Mouse (Mus musculus): ENCODE results near the gene Pcgf1. TPM values are rescaled to one million over a fixed set of nuclear protein-coding genes. Genes with fewer than 3 reads are reported as not detected.

Pcgf1 gene
- polyA plus RNA-seq, 1 experiment from 2014 or later = 42.2 TPM

DNA sequence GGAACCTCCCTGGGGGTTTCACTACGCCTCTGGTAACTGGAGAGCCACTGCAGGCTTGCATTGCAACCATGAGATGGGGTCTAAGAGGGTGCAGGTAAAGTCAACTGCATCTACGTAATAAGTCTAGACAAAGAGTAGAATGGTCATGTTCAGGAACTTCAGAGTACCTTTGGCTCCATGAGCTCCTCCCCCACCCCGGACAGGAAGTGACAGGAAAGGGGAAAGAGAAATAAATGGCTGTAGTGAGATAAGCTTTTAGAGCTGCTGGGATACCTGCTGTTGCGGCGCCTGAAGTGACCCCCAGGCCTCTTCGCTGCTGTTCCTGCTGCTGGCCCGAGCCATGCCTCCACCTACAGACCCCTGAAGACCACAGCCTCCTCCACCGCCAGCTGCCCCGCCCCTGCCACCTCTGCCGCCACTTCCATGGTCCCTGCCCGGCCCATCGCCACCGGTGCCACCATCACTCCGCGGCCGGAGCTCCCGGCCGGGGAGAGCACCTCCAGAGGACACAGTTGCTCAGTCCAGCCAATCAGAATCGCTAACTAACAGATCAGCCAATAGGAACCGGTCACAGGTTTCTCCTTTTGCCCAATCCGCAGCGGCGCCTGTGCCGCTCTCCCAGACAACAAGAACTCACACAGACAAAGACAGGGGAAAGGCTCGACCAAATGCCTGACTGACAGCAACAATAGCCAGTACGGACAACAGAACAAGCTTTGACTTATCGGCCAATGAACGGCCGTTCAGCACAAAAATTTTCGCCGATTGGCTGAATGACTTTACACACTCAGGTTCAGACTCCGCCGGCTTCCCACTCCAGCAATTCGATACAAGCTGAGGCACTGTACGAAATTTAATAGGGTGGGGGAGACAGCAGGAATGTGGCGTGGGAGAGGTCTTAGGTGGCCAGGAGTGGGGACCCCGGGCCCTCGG is 43.5 kb downstream of the Pcgf1 start, which contains the start of gene Wbp1:
Wbp1 (minus strand) TSS at position 630 of the 933 bp plus-strand sequence.
- H3K27ac ChIP-seq (replicated peaks) = peak within 1 kb of the TSS; percentile 99
- no peaks in the 10 kb centered on the region for H3K27me3 ChIP-seq
- peaks cover 30% of the 10 kb centered on the region for H3K36me3 ChIP-seq
- no peaks in the 10 kb centered on the region for H3K9me3 ChIP-seq
- peak; percentile 94 for ATAC-seq (ENCODE audit: low FRiP score, low read depth)
- under 1% methylated on average over 36 of the region's 38 CpGs for WGBS
- peak within 1 kb of the TSS; percentile 96 for H3K4me2 ChIP-seq (replicated peaks)
- peak within 1 kb of the TSS; percentile 95 for H3K9ac ChIP-seq (replicated peaks)
- peak within 1 kb of the TSS; percentile 84 for H3K4me3 ChIP-seq
- peaks cover 71% of the 10 kb centered on the region for H3K4me1 ChIP-seq

DNA sequence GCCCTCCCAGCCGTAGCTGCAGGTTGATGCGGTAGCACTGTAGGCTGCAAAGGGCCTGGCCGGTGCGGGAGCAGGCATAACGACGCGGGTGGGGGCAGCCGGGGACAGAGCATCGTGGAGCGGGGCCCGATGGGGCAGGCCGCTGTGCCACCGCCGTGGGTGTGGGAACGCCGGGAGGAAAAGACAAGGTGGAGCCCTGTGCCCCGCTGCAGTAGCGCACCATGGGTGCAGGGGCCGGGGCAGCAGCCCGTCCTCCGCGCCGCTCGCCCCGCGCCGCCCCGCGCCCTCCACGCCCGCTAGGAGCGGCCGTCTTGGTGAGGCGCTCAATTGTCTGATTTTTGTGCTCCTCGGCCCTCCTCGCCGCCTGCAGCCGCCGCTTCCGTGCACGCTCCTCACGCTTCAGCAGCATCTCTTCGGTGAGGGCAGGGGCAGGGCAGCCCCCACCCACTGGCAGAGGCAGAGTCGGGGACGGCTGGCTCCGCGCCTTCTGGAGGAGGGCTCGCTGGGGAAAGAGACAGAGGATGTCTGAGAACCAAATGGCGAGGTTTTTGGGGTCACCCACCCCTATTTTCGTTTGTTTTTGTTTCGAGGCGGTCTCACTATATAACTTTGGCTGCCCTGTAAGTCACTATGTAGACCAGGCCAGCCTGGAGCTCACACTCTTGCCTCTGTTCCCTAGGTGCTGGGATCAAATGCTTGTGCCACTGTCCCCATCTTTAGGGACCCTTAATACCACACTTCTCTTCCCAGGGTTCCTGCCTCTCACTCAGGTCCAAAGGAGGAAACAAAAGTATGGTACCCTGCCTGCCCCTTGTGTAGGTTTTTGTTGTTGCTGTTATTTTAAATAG is 44.4 kb downstream of the Pcgf1 start:
- WGBS = under 1% methylated on average over 47 of the region's 52 CpGs
- ATAC-seq (ENCODE audit: low FRiP score, low read depth) = peak; percentile 1

DNA sequence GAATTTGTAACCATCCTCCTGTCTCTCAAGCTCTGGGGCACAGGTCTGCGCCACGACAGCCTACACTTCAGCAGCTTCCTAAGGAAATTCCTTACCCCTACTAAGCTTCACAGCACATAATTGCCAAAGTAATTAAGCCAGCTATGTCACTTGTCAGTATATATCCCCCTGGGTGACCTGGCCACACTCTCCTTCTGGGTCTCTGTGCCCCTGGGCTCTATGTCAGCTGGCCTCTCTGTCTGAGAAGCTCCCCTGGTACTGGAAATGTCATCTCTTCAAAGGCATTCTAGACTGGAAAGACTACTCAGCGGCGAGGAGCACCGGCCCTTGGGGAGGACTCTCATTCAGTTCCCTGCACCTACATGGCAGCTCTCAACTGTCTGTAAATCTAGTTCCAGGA is 45.3 kb downstream of the Pcgf1 start:
- no peaks in the 10 kb centered on the region for H3K9me3 ChIP-seq
- ATAC-seq (ENCODE audit: low FRiP score, low read depth) = no peak
- H3K4me2 ChIP-seq (replicated peaks) = peak overlapping the region; percentile 96
- no peak overlapping the region for H3K27ac ChIP-seq (replicated peaks)
- 82% methylated on average over 5 of the region's 5 CpGs for WGBS
- peaks cover 57% of the 10 kb centered on the region for H3K4me1 ChIP-seq
- H3K4me3 ChIP-seq = peak overlapping the region; percentile 84; the same call in 1 of the 2 replicates
- no peaks in the 10 kb centered on the region for H3K27me3 ChIP-seq
- peaks cover 19% of the 10 kb centered on the region for H3K36me3 ChIP-seq
- H3K9ac ChIP-seq (replicated peaks) = peak overlapping the region; percentile 95; the same call in 1 of the 2 replicates

More for the DNA sequence above, 44.4 kb downstream of the Pcgf1 start:
- Histone ChIP-seq H3K4me1 (peaks cover 62% of the 10 kb centered on the region), H3K4me2 (replicated peaks) (peak overlapping the region; percentile 96), H3K9ac (replicated peaks) (peak overlapping the region; percentile 95), H3K27ac (replicated peaks) (peak overlapping the region; percentile 99), H3K4me3 (peak overlapping the region; percentile 84), H3K36me3 (peaks cover 27% of the 10 kb centered on the region), H3K27me3 (no peaks in the 10 kb centered on the region), H3K9me3 (no peaks in the 10 kb centered on the region)

DNA sequence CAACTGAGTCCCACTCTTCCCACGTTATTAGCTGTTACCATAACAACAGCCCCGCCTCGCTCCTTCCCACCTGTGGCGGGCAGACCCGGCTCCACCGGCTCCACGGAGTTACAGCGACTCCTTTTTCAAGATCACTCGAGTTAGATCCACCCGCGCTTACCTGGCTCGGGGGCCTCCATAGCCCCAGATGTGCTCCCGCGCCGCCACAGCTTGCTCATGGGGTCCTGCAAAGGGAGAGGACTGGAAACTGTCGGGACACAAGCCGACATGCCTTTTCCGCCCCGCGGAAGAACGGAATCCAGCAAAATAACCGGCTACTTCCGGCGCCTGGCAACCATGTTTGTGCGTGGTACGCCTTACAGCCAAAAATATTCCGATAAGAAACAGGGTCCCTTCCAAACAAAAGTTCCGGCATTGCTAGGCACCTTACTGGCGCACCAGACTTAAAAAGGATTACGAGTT is 47.2 kb downstream of the Pcgf1 start:
- Histone ChIP-seq H3K9ac (replicated peaks) (peak overlapping the region; percentile 57), H3K4me1 (peaks cover 39% of the 10 kb centered on the region), H3K4me2 (replicated peaks) (peak overlapping the region; percentile 85), H3K36me3 (no peaks in the 10 kb centered on the region), H3K27me3 (no peaks in the 10 kb centered on the region), H3K27ac (replicated peaks) (peak overlapping the region; percentile 44; the same call in 1 of the 2 replicates), H3K4me3 (peak overlapping the region; percentile 64), H3K9me3 (no peaks in the 10 kb centered on the region)
- 0% methylated on average over 30 of the region's 30 CpGs for WGBS
- no peak for ATAC-seq (ENCODE audit: low FRiP score, low read depth)

DNA sequence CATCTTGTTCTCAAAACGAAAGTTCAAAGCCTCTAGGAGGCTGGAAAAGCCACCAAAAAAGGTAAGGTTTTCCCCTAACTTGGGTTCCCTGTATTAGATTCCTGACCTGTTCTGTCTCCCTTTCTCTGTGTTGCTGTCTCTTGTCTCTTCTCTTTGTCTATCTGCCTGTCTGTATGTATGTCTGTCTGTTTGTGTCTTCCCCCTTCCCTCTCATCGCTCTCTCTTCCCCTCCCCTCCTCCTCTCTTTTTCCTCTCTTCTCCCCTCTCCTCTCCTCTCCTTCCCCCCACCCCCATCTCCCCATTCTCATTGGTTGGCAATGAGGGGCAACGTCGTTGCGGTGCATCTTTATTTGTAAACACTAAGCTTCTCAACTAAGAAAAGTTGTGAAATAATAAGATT is 47.7 kb downstream of the Pcgf1 start, which contains the start of gene Ino80b:
Ino80b (minus strand) TSS at position 101 of the 400 bp plus-strand sequence.
- WGBS = 33% methylated on average over 5 of the region's 5 CpGs
- Histone ChIP-seq H3K4me3 (peak within 1 kb of the TSS; percentile 64), H3K9ac (replicated peaks) (peak within 1 kb of the TSS; percentile 57), H3K9me3 (no peaks in the 10 kb centered on the region), H3K36me3 (no peaks in the 10 kb centered on the region), H3K4me2 (replicated peaks) (peak within 1 kb of the TSS; percentile 85), H3K4me1 (peaks cover 35% of the 10 kb centered on the region), H3K27me3 (no peaks in the 10 kb centered on the region), H3K27ac (replicated peaks) (peak within 1 kb of the TSS; percentile 44; the same call in 1 of the 2 replicates)
- no peak for ATAC-seq (ENCODE audit: low FRiP score, low read depth)

DNA sequence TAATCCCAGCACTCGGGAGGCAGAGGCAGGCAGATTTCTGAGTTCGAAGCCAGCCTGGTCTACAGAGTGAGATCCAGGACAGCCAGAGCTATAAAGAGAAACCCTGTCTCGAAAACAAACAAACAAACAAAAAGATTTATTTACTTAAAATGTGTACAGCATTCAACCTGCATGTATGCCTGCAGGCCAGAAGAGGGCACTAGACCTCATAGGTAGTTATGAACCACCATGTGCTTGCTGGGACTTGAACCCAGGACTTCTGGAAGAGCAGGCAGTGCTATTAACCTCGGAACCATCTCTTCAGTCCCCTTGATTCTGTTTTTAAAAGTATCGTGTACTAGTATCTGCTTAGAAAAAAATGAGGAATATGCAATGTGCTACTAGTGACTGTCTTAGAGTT is 49.8 kb downstream of the Pcgf1 start:
- Histone ChIP-seq H3K9ac (replicated peaks) (no peak overlapping the region), H3K36me3 (no peaks in the 10 kb centered on the region), H3K4me3 (no peak overlapping the region), H3K9me3 (no peaks in the 10 kb centered on the region), H3K27me3 (0 out of 2 replicates have a peak, but pooled peaks cover 5% of the 10 kb centered on the region), H3K27ac (replicated peaks) (no peak overlapping the region), H3K4me1 (peaks cover 26% of the 10 kb centered on the region), H3K4me2 (replicated peaks) (no peak overlapping the region)
- no peak for ATAC-seq (ENCODE audit: low FRiP score, low read depth)
- WGBS = 96% methylated on average over 5 of the region's 5 CpGs

MicroRNA genes within 50 kb of the gene (microRNA counts, 519-probe panel; counts per million panel counts)
- microRNA mmu-miR-3470a+mmu-miR-3470b = not detected

Small RNA genes within 50 kb of the gene (microRNA-seq; reads per million reads assigned to microRNA genes)
- not detected for gene Mir3470a
- not detected for gene Mir7040

Other genes with a start within 250 kb of the Pcgf1 start
- gene Sema4f, start 138.1 kb upstream of the Pcgf1 start, polyA plus RNA-seq (2016; fragmentation: Nextera tagmentation; extraction: Ambion mirVana) = 6.4 and 7.4 TPM in 2 replicates
- 0.09 and 0.12 TPM in 2 replicates for gene M1ap, start 131.0 kb upstream of the Pcgf1 start, polyA plus RNA-seq (2016; fragmentation: Nextera tagmentation; extraction: Ambion mirVana)
- gene Dok1, start 44.4 kb upstream of the Pcgf1 start, polyA plus RNA-seq (2016; fragmentation: Nextera tagmentation; extraction: Ambion mirVana) = 5.8 and 8.3 TPM in 2 replicates
- 11.0 and 14.7 TPM in 2 replicates for gene Loxl3, start 43.7 kb upstream of the Pcgf1 start, polyA plus RNA-seq (2016; fragmentation: Nextera tagmentation; extraction: Ambion mirVana)
- 150 and 159 TPM in 2 replicates for gene Aup1, start 23.3 kb upstream of the Pcgf1 start, polyA plus RNA-seq (2016; fragmentation: Nextera tagmentation; extraction: Ambion mirVana)
- 63.2 and 63.9 TPM in 2 replicates for gene Htra2, start 22.6 kb upstream of the Pcgf1 start, polyA plus RNA-seq (2016; fragmentation: Nextera tagmentation; extraction: Ambion mirVana)
- 0.93 and 1.1 TPM in 2 replicates for gene Dqx1, start 20.0 kb upstream of the Pcgf1 start, polyA plus RNA-seq (2016; fragmentation: Nextera tagmentation; extraction: Ambion mirVana)
- gene Tlx2, start 7.6 kb upstream of the Pcgf1 start, polyA plus RNA-seq (2016; fragmentation: Nextera tagmentation; extraction: Ambion mirVana) = not detected in 2 replicates
- 0.45 TPM in 1 of 2 replicates, not detected in the other for gene Lbx2, start 8.5 kb downstream of the Pcgf1 start, polyA plus RNA-seq (2016; fragmentation: Nextera tagmentation; extraction: Ambion mirVana)
- 4.7 and 5.0 TPM in 2 replicates for gene Ccdc142, start 23.7 kb downstream of the Pcgf1 start, polyA plus RNA-seq (2016; fragmentation: Nextera tagmentation; extraction: Ambion mirVana)
- 3.9 and 4.3 TPM in 2 replicates for gene Gm42688, start 23.7 kb downstream of the Pcgf1 start, polyA plus RNA-seq (2016; fragmentation: Nextera tagmentation; extraction: Ambion mirVana)
- 122 and 129 TPM in 2 replicates for gene Mrpl53, start 31.2 kb downstream of the Pcgf1 start, polyA plus RNA-seq (2016; fragmentation: Nextera tagmentation; extraction: Ambion mirVana)
- 34.9 and 42.6 TPM in 2 replicates for gene Mogs, start 37.6 kb downstream of the Pcgf1 start, polyA plus RNA-seq (2016; fragmentation: Nextera tagmentation; extraction: Ambion mirVana)
- gene Wbp1, start 43.7 kb downstream of the Pcgf1 start, polyA plus RNA-seq (2016; fragmentation: Nextera tagmentation; extraction: Ambion mirVana) = 210 and 223 TPM in 2 replicates
- 18.4 and 19.4 TPM in 2 replicates for gene Ino80b, start 47.6 kb downstream of the Pcgf1 start, polyA plus RNA-seq (2016; fragmentation: Nextera tagmentation; extraction: Ambion mirVana)
- 31.9 and 39.5 TPM in 2 replicates for gene Rtkn, start 57.6 kb downstream of the Pcgf1 start, polyA plus RNA-seq (2016; fragmentation: Nextera tagmentation; extraction: Ambion mirVana)
- gene Wdr54, start 78.5 kb downstream of the Pcgf1 start, polyA plus RNA-seq (2016; fragmentation: Nextera tagmentation; extraction: Ambion mirVana) = 11.2 and 13.3 TPM in 2 replicates
- gene 1700003E16Rik, start 78.5 kb downstream of the Pcgf1 start, polyA plus RNA-seq (2016; fragmentation: Nextera tagmentation; extraction: Ambion mirVana) = 2.6 and 2.7 TPM in 2 replicates
- gene Dctn1, start 88.1 kb downstream of the Pcgf1 start, polyA plus RNA-seq (2016; fragmentation: Nextera tagmentation; extraction: Ambion mirVana) = 148 and 156 TPM in 2 replicates
- 0.52 and 0.62 TPM in 2 replicates for gene Slc4a5, start 142.0 kb downstream of the Pcgf1 start, polyA plus RNA-seq (2016; fragmentation: Nextera tagmentation; extraction: Ambion mirVana)
- gene Mthfd2, start 248.0 kb downstream of the Pcgf1 start, polyA plus RNA-seq (2016; fragmentation: Nextera tagmentation; extraction: Ambion mirVana) = 33.0 and 37.3 TPM in 2 replicates
- 56.6 and 58.0 TPM in 2 replicates for gene Mob1a, start 248.1 kb downstream of the Pcgf1 start, polyA plus RNA-seq (2016; fragmentation: Nextera tagmentation; extraction: Ambion mirVana)